Mouse (Mus musculus) hindbrain, postnatal 0 days (tissue): ENCODE measurements around the gene 2310011J03Rik. TPM values are rescaled to one million over a fixed set of nuclear protein-coding genes. Genes with fewer than 3 reads are reported as not detected.

Experiments
- ATAC-seq: fragments of 200-750 bp; cut with Nextera tagmentation; 2 replicates; pipeline ENCODE4 v1.8.0; 2017; ENCODE audit warnings: mild to moderate bottlenecking, moderate TSS enrichment, moderate library complexity
- DNase-seq: peaks from one replicate; pipeline ENCODE4 v3.0.0-alpha.2; 2015; ENCODE audit warnings: low spot score
- H3K27ac ChIP-seq: fragments of 300-500 bp; sonication (generic); 2 replicates; pipeline ENCODE4 v1.5.1; 2014; ENCODE audit warnings: mild to moderate bottlenecking
- H3K27me3 ChIP-seq: fragments of 300-500 bp; sonication (generic); 2 replicates; pipeline ENCODE4 v1.6.1; 2014; ENCODE audit warnings: low read length, mixed read lengths; ENCODE audit not compliant: insufficient read depth
- H3K36me3 ChIP-seq: fragments of 300-500 bp; sonication (generic); 2 replicates; pipeline ENCODE4 v1.6.1; 2014; ENCODE audit warnings: low read length, mixed read lengths; ENCODE audit not compliant: insufficient read depth
- H3K4me1 ChIP-seq: fragments of 300-500 bp; sonication (generic); 2 replicates; pipeline ENCODE4 v1.6.1; 2014; ENCODE audit warnings: antibody characterized with exemption, low read length, mixed read lengths; ENCODE audit not compliant: insufficient read depth
- H3K4me2 ChIP-seq: fragments of 300-500 bp; sonication (generic); 2 replicates; pipeline ENCODE4 v1.6.1; 2014; ENCODE audit warnings: low read depth, mild to moderate bottlenecking, low read length, moderate library complexity, mixed read lengths
- H3K4me3 ChIP-seq: fragments of 300-500 bp; sonication (generic); 2 replicates; pipeline ENCODE4 v1.5.1; 2014; ENCODE audit warnings: low read length
- H3K9ac ChIP-seq: fragments of 300-500 bp; sonication (generic); replicated peaks from 2 replicates; pipeline ENCODE4 v1.6.1; 2014; ENCODE audit warnings: mild to moderate bottlenecking, low read length, moderate library complexity, mixed read lengths
- H3K9me3 ChIP-seq: fragments of 300-500 bp; sonication (generic); 2 replicates; pipeline ENCODE4 v1.6.1; 2016; ENCODE audit warnings: low read length, mixed read lengths
- CTCF ChIP-seq: IDR thresholded peaks from 2 replicates; pipeline ENCODE4 v1.5.1; 2016; ENCODE audit warnings: antibody characterized with exemption, control low read depth, low read depth
- WGBS: fragments of 180-500 bp; shearing (Covaris S2); extraction: QIAGEN DNeasy Blood & Tissue Kit; methylation state at CpG from one replicate; pipeline ENCODE4 v1.1.7; 2014; 5-methylcytosine and 5-hydroxymethylcytosine counted together
- polyA plus RNA-seq: library from polyadenylated mRNA; unstranded; fragments of >200 nt; fragmentation: Nextera tagmentation; extraction: Ambion mirVana; gene quantifications from 2 replicates; pipeline ENCODE4 v1.2.1, GENCODE M21; 2015
- total RNA-seq: library from RNA; depleted of rRNA; stranded (reverse); fragments of >200 nt; gene quantifications from 2 replicates; pipeline ENCODE4 v1.2.3, GENCODE M21; 2014

The 2310011J03Rik gene
- total and polyA plus RNA-seq, 2 experiments from 2014 or later = 35.7 to 36.0 TPM

GRCm38 (mm10) chr10:80299824-80300223, 20.5 kb downstream of the 2310011J03Rik start:
- 38% methylated on average over 10 of the region's 10 CpGs for WGBS
- H3K4me3 ChIP-seq = peak overlapping the region; percentile 58
- peak; percentile 31 for DNase-seq

DNA sequence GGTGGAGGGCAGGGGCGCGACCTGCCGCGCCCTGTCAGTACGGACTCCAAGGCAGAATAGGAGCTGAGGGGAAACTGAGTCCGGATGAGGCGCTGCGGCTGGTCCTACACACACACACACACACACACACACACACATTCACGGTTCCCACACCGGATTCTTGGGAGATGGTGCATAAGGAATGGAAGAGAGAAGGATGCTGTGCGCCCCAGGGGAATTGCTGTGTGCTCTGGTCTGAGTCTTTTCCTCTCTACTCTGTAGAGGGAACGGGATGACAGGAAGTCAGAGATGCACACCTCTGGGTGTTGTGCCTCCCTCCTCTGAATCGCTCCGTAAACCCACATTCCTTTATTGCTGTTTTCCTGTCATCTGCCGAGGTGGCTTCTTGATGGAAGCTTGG, 21.0 kb downstream of the 2310011J03Rik start:
- Histone ChIP-seq H3K4me2 (peak overlapping the region; percentile 74), H3K9me3 (no peaks in the 10 kb centered on the region), H3K27me3 (no peaks in the 10 kb centered on the region), H3K4me3 (peak overlapping the region; percentile 58), H3K4me1 (peaks cover 46% of the 10 kb centered on the region), H3K9ac (peak overlapping the region; percentile 90), H3K27ac (peak overlapping the region; percentile 99), H3K36me3 (peaks cover 4% of the 10 kb centered on the region; the same call in 1 of the 2 replicates)
- WGBS = 5% methylated on average over 15 of the region's 15 CpGs
- ATAC-seq (0 out of 2 replicates have a peak, but pooled peaks have one; percentile 0), DNase-seq (peak; percentile 80)
- no peak for TF ChIP-seq CTCF

More at GRCm38 (mm10) chr10:80299824-80300223, 20.5 kb downstream of the 2310011J03Rik start:
- Histone ChIP-seq H3K4me1 (peaks cover 46% of the 10 kb centered on the region), H3K4me2 (peak overlapping the region; percentile 74), H3K9ac (peak overlapping the region; percentile 90), H3K36me3 (peaks cover 4% of the 10 kb centered on the region; the same call in 1 of the 2 replicates), H3K9me3 (no peaks in the 10 kb centered on the region), H3K27me3 (no peaks in the 10 kb centered on the region), H3K27ac (peak overlapping the region; percentile 99)
- TF ChIP-seq CTCF = no peak
- no peak for ATAC-seq

- Histone ChIP-seq H3K36me3 (peaks cover 10% of the 10 kb centered on the region; the same call in 1 of the 2 replicates), H3K9ac (peak overlapping the region; percentile 90), H3K4me1 (peaks cover 46% of the 10 kb centered on the region), H3K4me3 (peak overlapping the region; percentile 58), H3K4me2 (peak overlapping the region; percentile 74), H3K27me3 (no peaks in the 10 kb centered on the region), H3K9me3 (no peaks in the 10 kb centered on the region), H3K27ac (peak overlapping the region; percentile 99)
- DNase-seq (peak; percentile 97), ATAC-seq (peak; percentile 80)
- peak; percentile 56; the same call in 1 of the 2 replicates for TF ChIP-seq CTCF
- 2% methylated on average over 24 of the region's 26 CpGs for WGBS
Measured at GRCm38 (mm10) chr10:80298571-80299281, 21.6 kb downstream of the 2310011J03Rik start.

DNA sequence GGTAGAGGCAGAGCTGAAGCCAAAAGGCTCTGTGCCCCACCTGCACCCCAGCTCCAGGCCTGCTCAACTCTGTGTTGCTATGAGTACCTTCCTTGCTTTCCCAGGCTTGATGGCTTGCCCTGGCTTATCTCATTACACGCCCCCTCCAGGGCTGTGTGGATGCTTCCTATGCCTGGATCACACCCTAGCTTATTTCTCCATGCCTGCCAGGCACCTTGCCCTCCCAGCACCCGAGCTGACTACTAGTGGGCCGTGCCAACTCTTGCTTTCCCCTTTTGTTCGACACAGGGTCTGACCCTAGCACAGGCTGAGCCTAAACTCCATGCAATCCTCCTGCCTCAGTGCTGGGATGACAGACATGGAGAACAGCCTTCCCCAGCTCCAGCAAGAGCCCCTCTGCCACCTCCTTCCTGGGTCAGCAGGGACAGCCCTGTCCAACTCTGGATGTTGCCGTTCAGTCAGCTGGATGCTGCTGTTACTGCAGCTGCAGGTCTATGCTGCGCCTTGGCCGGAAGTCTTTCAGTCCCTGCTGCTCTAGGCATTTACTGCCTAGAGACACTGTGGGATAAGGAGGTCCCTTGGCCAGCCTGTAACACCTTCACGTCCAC, 22.7 kb downstream of the 2310011J03Rik start:
- DNase-seq = no peak
- Histone ChIP-seq H3K4me3 (no peak overlapping the region), H3K9me3 (no peaks in the 10 kb centered on the region), H3K36me3 (peaks cover 10% of the 10 kb centered on the region; the same call in 1 of the 2 replicates), H3K4me1 (peaks cover 46% of the 10 kb centered on the region), H3K4me2 (peak overlapping the region; percentile 79; the same call in 1 of the 2 replicates), H3K27ac (peak overlapping the region; percentile 99), H3K9ac (peak overlapping the region; percentile 64; the same call in 1 of the 2 replicates), H3K27me3 (no peaks in the 10 kb centered on the region)
- no peak for TF ChIP-seq CTCF
- no peak for ATAC-seq
- WGBS = 46% methylated on average over 8 of the region's 8 CpGs

DNA sequence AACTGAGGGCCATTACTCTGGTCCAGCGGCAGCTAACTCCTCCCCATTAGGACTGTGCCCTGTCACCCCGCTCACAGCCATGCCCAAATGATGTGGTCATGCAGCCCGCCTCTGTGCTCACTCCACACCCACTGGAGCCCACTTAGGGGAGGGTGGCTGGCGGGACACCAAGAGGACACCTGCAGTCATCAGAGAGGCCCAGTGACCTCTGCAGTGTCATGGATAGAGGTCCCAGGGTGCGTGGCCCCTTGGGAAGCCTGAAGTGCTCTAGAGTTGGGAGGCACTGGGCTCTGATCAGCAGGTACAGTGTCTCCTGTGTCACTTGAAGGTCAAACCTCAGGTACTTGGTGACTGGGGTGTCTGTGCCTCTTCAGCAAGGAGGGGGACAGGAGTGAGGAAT, 23.5 kb downstream of the 2310011J03Rik start:
- peak overlapping the region; percentile 99 for H3K27ac ChIP-seq
- H3K36me3 ChIP-seq = peaks cover 10% of the 10 kb centered on the region; the same call in 1 of the 2 replicates
- peak overlapping the region; percentile 79 for H3K4me2 ChIP-seq
- ATAC-seq (no peak), DNase-seq (no peak)
- H3K4me3 ChIP-seq = peak overlapping the region; percentile 48; the same call in 1 of the 2 replicates
- peaks cover 38% of the 10 kb centered on the region for H3K4me1 ChIP-seq
- no peaks in the 10 kb centered on the region for H3K9me3 ChIP-seq
- 71% methylated on average over 5 of the region's 5 CpGs for WGBS
- peak overlapping the region; percentile 64 for H3K9ac ChIP-seq
- H3K27me3 ChIP-seq = no peaks in the 10 kb centered on the region
- TF ChIP-seq CTCF = no peak

DNA sequence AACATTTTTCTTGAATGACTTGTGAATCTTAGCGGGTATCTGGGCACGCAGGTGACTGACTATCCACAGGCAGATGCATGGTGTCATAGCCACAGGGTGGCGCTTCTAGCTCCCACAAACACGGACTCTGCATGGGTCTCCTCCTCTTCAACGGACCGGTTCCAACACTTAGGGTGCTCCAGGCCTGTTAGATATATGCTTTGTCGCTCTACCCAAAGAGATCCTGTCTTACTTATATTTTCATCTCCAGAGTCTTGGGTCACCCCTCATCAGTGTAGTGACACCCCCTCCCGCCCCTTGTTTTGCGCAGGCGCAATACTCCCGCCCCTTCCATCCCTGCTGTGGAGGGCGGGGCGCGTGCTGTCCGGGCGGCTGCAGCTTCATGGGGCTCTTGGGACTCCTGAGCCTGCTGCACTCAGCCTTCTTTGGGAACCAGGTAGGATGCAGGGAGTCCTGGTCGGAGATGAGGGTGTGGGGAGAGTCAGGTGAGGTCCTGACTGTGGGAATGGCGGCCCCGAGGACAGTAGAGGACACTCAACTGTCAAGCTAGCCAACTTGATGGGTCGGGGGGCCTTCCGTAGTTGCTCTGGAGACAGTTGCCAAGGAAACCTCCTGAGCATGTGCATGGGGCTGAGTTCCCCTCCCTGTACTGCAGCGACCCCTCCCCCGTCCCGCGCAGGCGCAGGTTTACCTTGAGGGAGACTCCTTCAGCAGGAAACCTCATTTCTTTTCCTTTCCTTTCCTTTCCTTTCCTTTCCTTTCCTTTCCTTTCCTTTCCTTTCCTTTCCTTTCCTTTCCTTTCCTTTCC, 24.5 kb downstream of the 2310011J03Rik start, which contains the start of gene Apc2:
TSS of gene Apc2 (plus strand) at position 360 of the 808 bp plus-strand sequence.
- DNase-seq (peak; percentile 94), ATAC-seq (peak; percentile 52)
- under 1% methylated on average over 26 of the region's 26 CpGs for WGBS
- peak within 1 kb of the TSS; percentile 48 for H3K4me3 ChIP-seq
- peak within 1 kb of the TSS; percentile 79 for H3K4me2 ChIP-seq
- H3K27me3 ChIP-seq = no peaks in the 10 kb centered on the region
- peaks cover 10% of the 10 kb centered on the region; the same call in 1 of the 2 replicates for H3K36me3 ChIP-seq
- H3K9ac ChIP-seq = peak within 1 kb of the TSS; percentile 64
- peak; percentile 78 for TF ChIP-seq CTCF
- no peaks in the 10 kb centered on the region for H3K9me3 ChIP-seq
- H3K27ac ChIP-seq = peak within 1 kb of the TSS; percentile 99
- H3K4me1 ChIP-seq = peaks cover 31% of the 10 kb centered on the region
